Mouse (Mus musculus): Measurements from ENCODE around the gene Clybl. TPM values are rescaled to one million over a fixed set of nuclear protein-coding genes. Genes with fewer than 3 reads are reported as not detected.

Clybl gene
- total and polyA plus RNA-seq, 3 experiments, result 16.5 to 25.7 (median 18.7) TPM

- DNase-seq (ENCODE audit: extremely low read depth), result no peak
- Histone ChIP-seq H3K36me3 (replicated peaks in 1 of 2; ENCODE audit: control insufficient read depth in 1 of 2, insufficient read depth in 1 of 2, low read length in 1 of 2) (peaks cover 0 to 7% of the 10 kb centered on the region in 2 experiments), H3K4me1 (ENCODE audit: control insufficient read depth in 1 of 2, insufficient read depth in 2 of 2) (peaks cover 0 to 10% of the 10 kb centered on the region in 2 experiments; a peak in 1 of 4 replicates), H3K79me2 (replicated peaks; ENCODE audit: control insufficient read depth, extremely low read depth, insufficient read depth, poor library complexity, severe bottlenecking) (no peaks in the 10 kb centered on the region), H3K27ac (ENCODE audit: insufficient read depth, low read depth) (no peak overlapping the region), H3K9me3 (replicated peaks; ENCODE audit: low read length) (no peaks in the 10 kb centered on the region), H3K9ac (ENCODE audit: insufficient read depth, low read depth) (no peak overlapping the region), H3K4me2 (ENCODE audit: insufficient read depth, low read depth, poor library complexity, severe bottlenecking) (no peak overlapping the region), H3K27me3 (replicated peaks) (no peaks in the 10 kb centered on the region), H3K4me3 (replicated peaks in 1 of 3; ENCODE audit: low read depth in 2 of 3, low read length in 2 of 3, poor library complexity in 1 of 3) (no peak overlapping the region)
- no peak for TF ChIP-seq MAFK (IDR thresholded peaks at IDR 0.05; ENCODE audit: insufficient replicate concordance, low read length)
- no peak for TF ChIP-seq ETS1 (conservative IDR thresholded peaks at IDR 0.05; ENCODE audit: low read depth, low read length)
- TF ChIP-seq POLR2AphosphoS2 (IDR thresholded peaks at IDR 0.05; ENCODE audit: low read depth, low read length), result no peak
- TF ChIP-seq PAX5 (IDR thresholded peaks at IDR 0.05; ENCODE audit: low read length), result no peak
- TF ChIP-seq KAT2A (IDR thresholded peaks at IDR 0.05; ENCODE audit: insufficient replicate concordance, low read length), result no peak
- TF ChIP-seq RAD21 (IDR thresholded peaks at IDR 0.05; ENCODE audit: low read depth, low read length), result no peak
- no peak for TF ChIP-seq SMC3 (IDR thresholded peaks at IDR 0.05; ENCODE audit: low read depth, low read length)
- no peak for TF ChIP-seq NRF1 (IDR thresholded peaks at IDR 0.05; ENCODE audit: low read depth, low read length)
- TF ChIP-seq POLR2A (IDR thresholded peaks at IDR 0.05; ENCODE audit: low read depth, low read length), result no peak
- no peak for TF ChIP-seq USF1 (IDR thresholded peaks at IDR 0.05; ENCODE audit: low read depth, low read length)
- TF ChIP-seq HCFC1 (IDR thresholded peaks at IDR 0.05; ENCODE audit: low read depth, low read length), result no peak
- TF ChIP-seq USF2 (conservative IDR thresholded peaks at IDR 0.05; ENCODE audit: low read depth, low read length), result no peak
- TF ChIP-seq RCOR1 (conservative IDR thresholded peaks at IDR 0.05; ENCODE audit: low read depth, low read length), result no peak
- TF ChIP-seq JUND (conservative IDR thresholded peaks at IDR 0.05; ENCODE audit: low read depth, low read length), result no peak
- dilution Hi-C loops (cut with MboI; ENCODE audit: extremely low pct_ligation_motif_present, extremely low pct_unique_long_range_greater_than_20kb, low sequenced_read_pairs) (no loop called here), in situ Hi-C loops (cut with MboI; ENCODE audit: low pct_ligation_motif_present, low pct_unique_long_range_greater_than_20kb, low sequenced_read_pairs) (loop anchor here (25.0 kb wide), 2 partner anchors 424 to 674 kb away; no protein-coding TSS in a partner anchor)
Measured at GRCm38 (mm10) chr14:122213590-122213989, 32.1 kb downstream of the Clybl start.

- H3K27me3 ChIP-seq (replicated peaks), result no peaks in the 10 kb centered on the region
- TF ChIP-seq MEF2A (IDR thresholded peaks at IDR 0.05; ENCODE audit: borderline replicate concordance, low read depth, low read length) (no peak), MYC (IDR thresholded peaks at IDR 0.05; ENCODE audit: low read depth, low read length) (no peak)
- no peak for DNase-seq (ENCODE audit: extremely low read depth)
- in situ Hi-C loops (cut with MboI; ENCODE audit: low pct_ligation_motif_present, low pct_unique_long_range_greater_than_20kb, low sequenced_read_pairs), result loop anchor here (25.0 kb wide), 2 partner anchors 423 to 673 kb away; no protein-coding TSS in a partner anchor
- H3K4me2 ChIP-seq (ENCODE audit: insufficient read depth, low read depth, poor library complexity, severe bottlenecking), result no peak overlapping the region
- peaks cover 0 to 10% of the 10 kb centered on the region in 2 experiments; a peak in 1 of 4 replicates for H3K4me1 ChIP-seq (ENCODE audit: control insufficient read depth in 1 of 2, insufficient read depth in 2 of 2)
- dilution Hi-C loops (cut with MboI; ENCODE audit: extremely low pct_ligation_motif_present, extremely low pct_unique_long_range_greater_than_20kb, low sequenced_read_pairs), result no loop called here
- H3K36me3 ChIP-seq (replicated peaks in 1 of 2; ENCODE audit: control insufficient read depth in 1 of 2, insufficient read depth in 1 of 2, low read length in 1 of 2), result peaks cover 0 to 7% of the 10 kb centered on the region in 2 experiments
- H3K9me3 ChIP-seq (replicated peaks; ENCODE audit: low read length), result no peaks in the 10 kb centered on the region
- no peak overlapping the region for H3K9ac ChIP-seq (ENCODE audit: insufficient read depth, low read depth)
- no peak overlapping the region for H3K4me3 ChIP-seq (replicated peaks in 1 of 3; ENCODE audit: low read depth in 2 of 3, low read length in 2 of 3, poor library complexity in 1 of 3)
- no peaks in the 10 kb centered on the region for H3K79me2 ChIP-seq (replicated peaks; ENCODE audit: control insufficient read depth, extremely low read depth, insufficient read depth, poor library complexity, severe bottlenecking)
- H3K27ac ChIP-seq (ENCODE audit: insufficient read depth, low read depth), result no peak overlapping the region
Measured at GRCm38 (mm10) chr14:122214126-122214525, 32.6 kb downstream of the Clybl start.

Data from CH12.LX (cell line).